Mouse (Mus musculus) heart, embryonic 12.5 days (tissue): ENCODE measurements at regions not wholly inside any gene's neighbourhood (a gene's known extent, or its start where the extent isn't known, plus 50 kb on each side); places are given as distances from the start of the nearest gene placed in this dataset.

Experiments
- ATAC-seq: fragments of 200-750 bp; cut with Nextera tagmentation; 2 replicates; pipeline ENCODE4 v1.8.0; 2017; ENCODE audit warnings: moderate TSS enrichment, moderate library complexity; ENCODE audit not compliant: insufficient number of reproducible peaks, low FRiP score
- H3K27ac ChIP-seq: fragments of 300-500 bp; sonication (generic); 2 replicates; pipeline ENCODE4 v1.5.1; 2016; ENCODE audit warnings: mild to moderate bottlenecking, moderate library complexity; ENCODE audit not compliant: poor library complexity, severe bottlenecking
- H3K27me3 ChIP-seq: fragments of 300-500 bp; sonication (generic); replicated peaks from 2 replicates; pipeline ENCODE4 v1.6.1; 2016; ENCODE audit warnings: mild to moderate bottlenecking, moderate library complexity
- H3K36me3 ChIP-seq: fragments of 300-500 bp; sonication (generic); 2 replicates; pipeline ENCODE4 v1.6.1; 2016; ENCODE audit warnings: mild to moderate bottlenecking, moderate library complexity
- H3K4me1 ChIP-seq: fragments of 300-500 bp; sonication (generic); replicated peaks from 2 replicates; pipeline ENCODE4 v1.6.1; 2016; ENCODE audit warnings: mild to moderate bottlenecking
- H3K4me2 ChIP-seq: fragments of 300-500 bp; sonication (generic); 2 replicates; pipeline ENCODE4 v1.6.1; 2016; ENCODE audit warnings: mild to moderate bottlenecking, moderate library complexity
- H3K4me3 ChIP-seq: fragments of 300-500 bp; sonication (generic); 2 replicates; pipeline ENCODE4 v1.5.1; 2016; ENCODE audit warnings: mild to moderate bottlenecking
- H3K9ac ChIP-seq: fragments of 300-500 bp; sonication (generic); 2 replicates; pipeline ENCODE4 v1.6.1; 2016; ENCODE audit warnings: mild to moderate bottlenecking, moderate library complexity
- H3K9me3 ChIP-seq: fragments of 300-500 bp; sonication (generic); replicated peaks from 2 replicates; pipeline ENCODE4 v1.6.1; 2016; ENCODE audit warnings: mild to moderate bottlenecking, moderate library complexity
- WGBS: fragments of 180-500 bp; shearing (Covaris S2); methylation state at CpG from one replicate; pipeline ENCODE4 v1.1.7; 2016; 5-methylcytosine and 5-hydroxymethylcytosine counted together

DNA sequence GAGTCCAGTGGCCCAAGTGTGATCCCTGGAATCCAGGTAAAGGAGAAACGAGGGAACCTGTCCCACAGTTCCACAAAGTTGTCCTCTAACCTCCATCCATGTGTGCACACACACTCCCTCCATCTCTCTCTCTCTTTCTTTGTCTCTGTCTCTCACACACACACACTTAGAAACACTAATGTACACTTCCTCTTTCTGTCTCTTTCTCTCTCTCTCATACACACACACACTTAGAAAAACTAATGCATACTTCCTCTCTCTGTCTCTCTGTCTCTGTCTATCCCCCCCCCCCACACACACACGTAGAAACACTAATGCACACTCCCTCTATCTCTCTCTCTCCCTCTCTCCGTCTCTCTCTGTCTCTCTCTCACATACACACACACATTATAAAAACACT is 61.2 kb upstream of the Bmp2k start:
- Histone ChIP-seq H3K9ac (no peak overlapping the region), H3K9me3 (no peaks in the 10 kb centered on the region), H3K36me3 (no peaks in the 10 kb centered on the region), H3K4me3 (no peak overlapping the region), H3K4me1 (peaks cover 9% of the 10 kb centered on the region), H3K27ac (no peak overlapping the region), H3K27me3 (no peaks in the 10 kb centered on the region), H3K4me2 (no peak overlapping the region)
- WGBS: 75% methylated on average over 3 of the region's 3 CpGs
- ATAC-seq: no peak

DNA sequence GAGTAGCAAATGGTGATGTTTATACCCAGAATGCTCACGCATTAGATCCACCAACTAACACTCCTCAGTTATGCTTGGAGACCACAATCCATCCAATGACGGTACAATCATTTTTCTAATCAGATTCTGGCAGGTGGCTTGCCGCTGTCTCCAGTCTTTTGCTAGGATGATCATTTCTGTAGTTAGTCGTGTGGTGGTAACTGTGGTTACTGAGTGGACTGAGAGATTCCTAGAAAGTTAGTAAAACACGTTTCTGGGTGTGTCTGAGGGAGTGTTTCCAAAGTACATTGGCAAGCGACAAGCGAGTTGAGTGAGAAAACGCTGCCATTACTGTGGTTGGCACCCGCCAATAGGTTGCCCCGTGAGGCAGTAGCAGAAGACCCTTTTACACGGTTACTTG is 58.8 kb upstream of the Bmp2k start:
- H3K27me3 ChIP-seq: no peaks in the 10 kb centered on the region
- no peak overlapping the region for H3K4me2 ChIP-seq
- 84% methylated on average over 11 of the region's 11 CpGs for WGBS
- no peak overlapping the region for H3K9ac ChIP-seq
- no peak overlapping the region for H3K4me3 ChIP-seq
- no peak for ATAC-seq
- H3K4me1 ChIP-seq: peaks cover 9% of the 10 kb centered on the region
- H3K9me3 ChIP-seq: no peaks in the 10 kb centered on the region
- H3K27ac ChIP-seq: no peak overlapping the region
- H3K36me3 ChIP-seq: no peaks in the 10 kb centered on the region

GRCm38 (mm10) chr5:96939273-96939672 is 58.2 kb upstream of the Bmp2k start:
- WGBS: 18% methylated on average over 1 of the region's 1 CpGs

GRCm38 (mm10) chr5:96940170-96941086 is 57.1 kb upstream of the Bmp2k start:
- H3K36me3 ChIP-seq: no peaks in the 10 kb centered on the region
- no peak overlapping the region for H3K4me2 ChIP-seq
- no peak overlapping the region for H3K27ac ChIP-seq
- 76% methylated on average over 12 of the region's 12 CpGs for WGBS
- no peaks in the 10 kb centered on the region for H3K9me3 ChIP-seq
- H3K27me3 ChIP-seq: no peaks in the 10 kb centered on the region
- H3K9ac ChIP-seq: no peak overlapping the region
- ATAC-seq: no peak
- peaks cover 9% of the 10 kb centered on the region for H3K4me1 ChIP-seq
- no peak overlapping the region for H3K4me3 ChIP-seq

More at GRCm38 (mm10) chr5:96939273-96939672, 58.2 kb upstream of the Bmp2k start:
- no peaks in the 10 kb centered on the region for H3K27me3 ChIP-seq
- H3K4me2 ChIP-seq: no peak overlapping the region
- peaks cover 9% of the 10 kb centered on the region for H3K4me1 ChIP-seq
- no peaks in the 10 kb centered on the region for H3K36me3 ChIP-seq
- no peaks in the 10 kb centered on the region for H3K9me3 ChIP-seq
- H3K9ac ChIP-seq: no peak overlapping the region
- no peak overlapping the region for H3K27ac ChIP-seq
- ATAC-seq: no peak
- H3K4me3 ChIP-seq: no peak overlapping the region

DNA sequence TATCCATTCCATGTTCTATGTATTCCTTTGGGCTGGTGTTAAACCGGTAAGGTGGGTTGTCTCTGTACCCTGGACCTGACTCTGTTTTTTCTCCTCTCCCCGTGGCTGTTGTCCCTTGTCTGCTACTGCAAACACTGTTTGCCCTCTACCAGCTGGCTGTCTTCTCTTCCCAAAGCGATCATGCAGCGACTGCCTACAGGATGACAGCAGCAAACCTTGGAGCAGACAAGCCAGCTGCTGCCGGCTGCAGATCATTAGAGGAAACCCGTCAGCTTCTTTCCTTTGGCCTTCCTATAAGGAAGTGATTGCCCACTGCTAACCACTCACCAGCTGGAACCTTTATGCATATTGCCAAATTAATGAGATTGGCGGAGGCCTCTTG is 56.4 kb upstream of the Bmp2k start:
- ATAC-seq: no peak
- H3K4me2 ChIP-seq: no peak overlapping the region
- no peak overlapping the region for H3K9ac ChIP-seq
- H3K4me1 ChIP-seq: peaks cover 9% of the 10 kb centered on the region
- H3K27ac ChIP-seq: no peak overlapping the region
- H3K36me3 ChIP-seq: no peaks in the 10 kb centered on the region
- no peaks in the 10 kb centered on the region for H3K27me3 ChIP-seq
- no peaks in the 10 kb centered on the region for H3K9me3 ChIP-seq
- no peak overlapping the region for H3K4me3 ChIP-seq
- WGBS: 54% methylated on average over 7 of the region's 7 CpGs

- ATAC-seq: no peak
- Histone ChIP-seq H3K27me3 (no peaks in the 10 kb centered on the region), H3K9me3 (no peaks in the 10 kb centered on the region), H3K9ac (no peak overlapping the region), H3K4me2 (no peak overlapping the region), H3K4me1 (peaks cover 9% of the 10 kb centered on the region), H3K36me3 (no peaks in the 10 kb centered on the region), H3K27ac (no peak overlapping the region), H3K4me3 (no peak overlapping the region)
- 90% methylated on average over 2 of the region's 2 CpGs for WGBS
Measured at GRCm38 (mm10) chr5:96941518-96941917, 56.0 kb upstream of the Bmp2k start.
